Mouse (Mus musculus) kidney, embryonic 14.5 days (tissue): ENCODE results near the gene Mtcl1. TPM values are rescaled to one million over a fixed set of nuclear protein-coding genes. Genes with fewer than 3 reads are reported as not detected.

ENCODE experiments used
- ATAC-seq: fragments of 200-750 bp; cut with Nextera tagmentation; 2 replicates; pipeline ENCODE4 v1.8.0; 2017; ENCODE audit warnings: moderate number of reproducible peaks, mild to moderate bottlenecking, moderate TSS enrichment, moderate library complexity; ENCODE audit not compliant: low FRiP score, low TSS enrichment
- H3K27ac ChIP-seq: fragments of 300-500 bp; sonication (generic); 2 replicates; pipeline ENCODE4 v1.5.1; 2014; ENCODE audit warnings: low read depth, mild to moderate bottlenecking, low read length, moderate library complexity, mixed read lengths
- H3K27me3 ChIP-seq: fragments of 300-500 bp; sonication (generic); 2 replicates; pipeline ENCODE4 v1.6.1; 2014; ENCODE audit warnings: mild to moderate bottlenecking, low read length; ENCODE audit not compliant: control insufficient read depth, insufficient read depth
- H3K36me3 ChIP-seq: fragments of 300-500 bp; sonication (generic); 2 replicates; pipeline ENCODE4 v1.6.1; 2014; ENCODE audit warnings: low read length, mixed read lengths; ENCODE audit not compliant: control insufficient read depth, insufficient read depth
- H3K4me1 ChIP-seq: fragments of 300-500 bp; sonication (generic); 2 replicates; pipeline ENCODE4 v1.6.1; 2014; ENCODE audit warnings: low read length, mixed read lengths; ENCODE audit not compliant: control insufficient read depth, insufficient read depth
- H3K4me2 ChIP-seq: fragments of 300-500 bp; sonication (generic); replicated peaks from 2 replicates; pipeline ENCODE4 v1.6.1; 2014; ENCODE audit warnings: low read depth, mild to moderate bottlenecking, low read length
- H3K4me3 ChIP-seq: fragments of 300-500 bp; sonication (generic); 2 replicates; pipeline ENCODE4 v1.5.1; 2014; ENCODE audit warnings: mild to moderate bottlenecking, low read length
- H3K9ac ChIP-seq: fragments of 300-500 bp; sonication (generic); 2 replicates; pipeline ENCODE4 v1.6.1; 2014; ENCODE audit warnings: low read depth, mild to moderate bottlenecking, low read length, moderate library complexity
- H3K9me3 ChIP-seq: fragments of 300-500 bp; sonication (generic); 2 replicates; pipeline ENCODE4 v1.6.1; 2016; ENCODE audit warnings: low read length; ENCODE audit not compliant: control insufficient read depth
- WGBS: fragments of 180-500 bp; shearing (Covaris S2); extraction: QIAGEN DNeasy Blood & Tissue Kit; methylation state at CpG from one replicate; pipeline ENCODE4 v1.1.7; 2014; 5-methylcytosine and 5-hydroxymethylcytosine counted together
- polyA plus RNA-seq: library from polyadenylated mRNA; unstranded; fragments of >200 nt; fragmentation: Nextera tagmentation; extraction: Ambion mirVana; gene quantifications from 2 replicates; pipeline ENCODE4 v1.2.1, GENCODE M21; 2014

Gene Mtcl1
- polyA plus RNA-seq, 1 experiment from 2014 or later, result 6.8 TPM

- no peak overlapping the region for H3K27ac ChIP-seq
- no peaks in the 10 kb centered on the region for H3K9me3 ChIP-seq
- ATAC-seq, result no peak
- no peaks in the 10 kb centered on the region for H3K36me3 ChIP-seq
- H3K4me3 ChIP-seq, result no peak overlapping the region
- H3K4me1 ChIP-seq, result peaks cover 17% of the 10 kb centered on the region
- H3K4me2 ChIP-seq, result no peak overlapping the region
- no peaks in the 10 kb centered on the region for H3K27me3 ChIP-seq
- H3K9ac ChIP-seq, result no peak overlapping the region
- 78% methylated on average over 6 of the region's 6 CpGs for WGBS
Observed at GRCm38 (mm10) chr17:66352219-66352618, 97.3 kb downstream of the Mtcl1 start.

GRCm38 (mm10) chr17:66350689-66351088 is 98.9 kb downstream of the Mtcl1 start:
- Histone ChIP-seq H3K27ac (no peak overlapping the region), H3K27me3 (no peaks in the 10 kb centered on the region), H3K4me3 (no peak overlapping the region), H3K9ac (no peak overlapping the region), H3K4me2 (no peak overlapping the region), H3K4me1 (peaks cover 11% of the 10 kb centered on the region; the same call in 1 of the 2 replicates), H3K9me3 (no peaks in the 10 kb centered on the region), H3K36me3 (no peaks in the 10 kb centered on the region)
- 70% methylated on average over 11 of the region's 11 CpGs for WGBS
- ATAC-seq, result no peak

DNA sequence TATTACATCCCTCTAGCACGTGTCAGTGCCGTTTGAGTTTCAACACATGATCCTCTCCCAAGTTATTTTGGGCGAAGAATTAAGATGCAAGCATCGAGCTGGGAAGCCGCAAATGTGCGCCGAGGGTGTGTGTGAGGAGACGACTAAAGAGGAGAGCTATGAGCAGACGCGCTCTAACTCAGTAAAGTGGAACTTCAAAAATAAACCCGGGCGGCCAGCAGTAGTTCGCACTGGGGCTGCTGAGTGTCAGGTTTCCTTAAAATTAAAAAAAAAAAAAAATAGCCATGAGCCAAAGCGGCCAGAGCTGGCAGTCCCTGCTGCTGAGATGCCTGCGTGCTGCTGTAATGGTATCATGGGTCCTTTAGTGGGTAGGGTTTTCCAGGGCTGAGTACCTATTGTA is 99.4 kb downstream of the Mtcl1 start:
- Histone ChIP-seq H3K4me3 (no peak overlapping the region), H3K9ac (no peak overlapping the region), H3K27me3 (no peaks in the 10 kb centered on the region), H3K4me1 (peaks cover 11% of the 10 kb centered on the region; the same call in 1 of the 2 replicates), H3K9me3 (no peaks in the 10 kb centered on the region), H3K4me2 (no peak overlapping the region), H3K36me3 (no peaks in the 10 kb centered on the region), H3K27ac (no peak overlapping the region)
- 0 out of 2 replicates have a peak, but pooled peaks have one; percentile 59 for ATAC-seq
- WGBS, result 25% methylated on average over 15 of the region's 15 CpGs

GRCm38 (mm10) chr17:66346378-66346777 is 103.2 kb downstream of the Mtcl1 start:
- Histone ChIP-seq H3K27ac (no peak overlapping the region), H3K27me3 (no peaks in the 10 kb centered on the region), H3K4me2 (no peak overlapping the region), H3K4me1 (peaks cover 4% of the 10 kb centered on the region; the same call in 1 of the 2 replicates), H3K4me3 (no peak overlapping the region), H3K9ac (no peak overlapping the region), H3K36me3 (no peaks in the 10 kb centered on the region; the same call in 1 of the 2 replicates), H3K9me3 (no peaks in the 10 kb centered on the region)
- ATAC-seq, result no peak
- WGBS, result 55% methylated on average over 11 of the region's 11 CpGs

- Histone ChIP-seq H3K4me3 (no peak overlapping the region), H3K9me3 (no peaks in the 10 kb centered on the region), H3K27ac (no peak overlapping the region), H3K9ac (no peak overlapping the region), H3K36me3 (no peaks in the 10 kb centered on the region; the same call in 1 of the 2 replicates), H3K4me2 (no peak overlapping the region), H3K27me3 (no peaks in the 10 kb centered on the region), H3K4me1 (peaks cover 4% of the 10 kb centered on the region; the same call in 1 of the 2 replicates)
- WGBS, result 88% methylated on average over 15 of the region's 15 CpGs
- ATAC-seq, result no peak
Observed at GRCm38 (mm10) chr17:66345680-66346079, 103.9 kb downstream of the Mtcl1 start.

GRCm38 (mm10) chr17:66342932-66343331 is 106.6 kb downstream of the Mtcl1 start:
- no peaks in the 10 kb centered on the region for H3K27me3 ChIP-seq
- H3K9ac ChIP-seq, result no peak overlapping the region
- no peak overlapping the region for H3K4me3 ChIP-seq
- no peaks in the 10 kb centered on the region; the same call in 1 of the 2 replicates for H3K36me3 ChIP-seq
- H3K4me2 ChIP-seq, result no peak overlapping the region
- no peak overlapping the region for H3K27ac ChIP-seq
- no peaks in the 10 kb centered on the region; the same call in 1 of the 2 replicates for H3K4me1 ChIP-seq
- ATAC-seq, result no peak
- 93% methylated on average over 18 of the region's 18 CpGs for WGBS
- no peaks in the 10 kb centered on the region for H3K9me3 ChIP-seq

- Histone ChIP-seq H3K27me3 (no peaks in the 10 kb centered on the region), H3K4me3 (no peak overlapping the region), H3K9ac (no peak overlapping the region), H3K36me3 (no peaks in the 10 kb centered on the region; the same call in 1 of the 2 replicates), H3K4me1 (no peaks in the 10 kb centered on the region; the same call in 1 of the 2 replicates), H3K27ac (no peak overlapping the region), H3K9me3 (no peaks in the 10 kb centered on the region), H3K4me2 (no peak overlapping the region)
- WGBS, result 50% methylated on average over 6 of the region's 6 CpGs
- peak; percentile 56; the same call in 1 of the 2 replicates for ATAC-seq
Observed at GRCm38 (mm10) chr17:66341670-66342069, 107.9 kb downstream of the Mtcl1 start.

GRCm38 (mm10) chr17:66340798-66341197 is 108.8 kb downstream of the Mtcl1 start:
- H3K27me3 ChIP-seq, result no peaks in the 10 kb centered on the region
- no peaks in the 10 kb centered on the region for H3K4me1 ChIP-seq
- no peak overlapping the region for H3K4me2 ChIP-seq
- ATAC-seq, result no peak
- 83% methylated on average over 12 of the region's 12 CpGs for WGBS
- H3K27ac ChIP-seq, result no peak overlapping the region
- no peaks in the 10 kb centered on the region; the same call in 1 of the 2 replicates for H3K36me3 ChIP-seq
- no peaks in the 10 kb centered on the region for H3K9me3 ChIP-seq
- H3K4me3 ChIP-seq, result no peak overlapping the region
- H3K9ac ChIP-seq, result no peak overlapping the region

- no peak overlapping the region for H3K27ac ChIP-seq
- H3K27me3 ChIP-seq, result no peaks in the 10 kb centered on the region
- H3K9ac ChIP-seq, result no peak overlapping the region
- ATAC-seq, result no peak
- H3K4me2 ChIP-seq, result no peak overlapping the region
- 88% methylated on average over 13 of the region's 13 CpGs for WGBS
- H3K4me1 ChIP-seq, result no peaks in the 10 kb centered on the region
- no peak overlapping the region for H3K4me3 ChIP-seq
- H3K36me3 ChIP-seq, result no peaks in the 10 kb centered on the region
- no peaks in the 10 kb centered on the region for H3K9me3 ChIP-seq
Observed at GRCm38 (mm10) chr17:66337929-66338328, 111.6 kb downstream of the Mtcl1 start.
